Mouse (Mus musculus): ENCODE results near the gene Mat2b.

DNA sequence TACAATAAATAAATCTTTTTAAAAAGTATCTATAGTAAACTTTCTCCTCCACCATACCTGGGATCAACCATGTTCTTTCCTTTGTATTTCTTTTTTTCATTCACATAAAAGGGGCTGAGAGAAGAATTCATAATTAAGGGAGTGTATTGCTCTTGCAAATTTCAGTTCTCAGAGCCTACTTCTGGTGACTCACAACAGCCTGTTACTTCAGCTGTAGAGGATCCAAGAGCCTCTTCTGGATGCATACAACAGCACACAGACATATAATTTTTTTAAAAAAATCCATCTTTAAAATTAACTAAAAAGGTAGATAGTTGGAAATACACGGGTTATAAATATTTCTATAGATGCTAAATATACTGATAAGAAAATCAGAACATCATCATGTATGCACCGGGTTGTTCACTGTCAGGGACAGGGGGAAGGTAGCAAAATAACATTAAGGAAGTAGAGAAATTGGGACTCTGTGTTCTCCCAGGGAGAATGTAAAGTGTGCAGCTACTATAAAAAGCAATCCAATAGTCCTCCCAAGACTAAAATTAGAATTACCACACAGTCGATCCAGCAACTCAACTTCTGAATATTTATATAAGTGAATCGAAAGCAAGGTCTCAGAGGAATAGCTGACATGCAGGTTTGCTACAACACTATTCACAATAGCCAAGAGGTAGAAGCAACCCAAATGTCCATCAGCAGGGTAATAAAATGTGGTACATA is 19.8 kb downstream of the Mat2b start:
- TF ChIP-seq CTCF (IDR thresholded peaks at IDR 0.05; ENCODE audit: low read depth, low read length) (no peak), POLR2A (IDR thresholded peaks at IDR 0.05; ENCODE audit: extremely low read depth, insufficient read depth, low read length) (no peak)
